Mouse (Mus musculus) MEL (cell line): ENCODE results near the gene Gucy1b1.

Experiments
- CTCF ChIP-seq, 3 experiments: IDR thresholded peaks in 2 of 3; conservative IDR thresholded peaks in 1 of 3; 2 replicates each; pipeline ENCODE4 v1.5.1; 2011 to 2012; ENCODE audit warnings: low read length in 3 of 3, low read depth in 2 of 3, mild to moderate bottlenecking in 2 of 3, improper control_type of control experiment in 1 of 3, inconsistent platforms in 1 of 3, mixed read lengths in 1 of 3, moderate library complexity in 1 of 3; ENCODE audit not compliant: control insufficient read depth in 1 of 3, insufficient read depth in 1 of 3, poor library complexity in 1 of 3, severe bottlenecking in 1 of 3
- TAL1 ChIP-seq: IDR thresholded peaks from 2 replicates; pipeline ENCODE4 v1.6.1; 2012; ENCODE audit warnings: mild to moderate bottlenecking, inconsistent platforms, low read length, moderate library complexity, mixed read lengths

- no peak for TF ChIP-seq TAL1
- peak in 2 of 3 experiments; percentile 53 to 65; a peak in 4 of 6 replicates for TF ChIP-seq CTCF (IDR thresholded peaks at IDR 0.05 in 2 of 3, conservative IDR thresholded peaks at IDR 0.05 in 1 of 3; ENCODE audit: control insufficient read depth in 1 of 3, insufficient read depth in 1 of 3, low read depth in 2 of 3, low read length in 3 of 3, poor library complexity in 1 of 3, severe bottlenecking in 1 of 3)
These were observed 78.5 kb downstream of the Gucy1b1 start for GRCm38 (mm10) chr3:81995988-81996387.
